In the genomic region with DNA sequence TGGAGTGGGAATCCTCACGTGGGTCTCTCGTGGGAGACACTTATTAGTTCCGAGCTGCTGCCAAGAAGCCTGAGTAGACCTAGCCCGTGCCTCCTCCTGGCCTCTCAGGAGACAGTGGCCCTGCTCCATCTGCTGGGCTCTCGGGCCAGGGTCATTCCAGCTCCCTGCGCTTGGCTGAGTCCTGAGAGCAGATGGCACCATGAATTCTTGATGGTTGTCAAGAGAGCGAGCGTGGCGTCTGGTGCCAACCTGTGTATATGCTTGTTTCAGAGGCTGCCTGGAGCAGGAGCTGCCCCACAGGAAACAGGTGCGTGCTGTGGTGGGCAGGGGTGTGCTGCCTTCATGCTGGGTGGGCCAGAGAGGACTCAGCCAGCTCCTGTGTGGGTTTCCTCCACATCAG, we compare ENCODE assay signal across 14 mouse cellular contexts. TPM values are rescaled to one million over a fixed set of nuclear protein-coding genes. Genes with fewer than 3 reads are reported as not detected.
DNase-seq lines count a peak whose midpoint lies in the region; ATAC-seq and TF ChIP-seq lines count a peak whose summit lies in the region.
"Had no signal": no experiment of that assay in that cellular context is flagged by ENCODE, and none has a peak within 500 bp of the region (broad histone marks: within the 10 kb centered on the region; RNA-seq: fewer than 3 reads in every experiment).

No protein-coding gene starts in this region.

- no peaks in the 10 kb centered on the region for H3K27me3 ChIP-seq in forebrain, embryonic 12.5 days
- no peaks in the 10 kb centered on the region for H3K27me3 ChIP-seq in forebrain, embryonic 11.5 days (ENCODE audit: control insufficient read depth, insufficient read depth, low read length)
- no peaks in the 10 kb centered on the region for H3K27me3 ChIP-seq in thymus, adult 2 months (ENCODE audit: control insufficient read depth, insufficient read depth, low read length)
- H3K27me3 ChIP-seq in forebrain, embryonic 15.5 days = no peaks in the 10 kb centered on the region
- H3K27me3 ChIP-seq: embryonic facial prominence, embryonic 13.5 days; megakaryocyte, embryonic 14.5 days had no signal

- H3K27ac ChIP-seq in forebrain, embryonic 12.5 days = no peak overlapping the region
- H3K27ac ChIP-seq in forebrain, embryonic 11.5 days (ENCODE audit: low read depth, low read length) = no peak overlapping the region
- H3K27ac ChIP-seq in thymus, adult 2 months (ENCODE audit: control insufficient read depth, insufficient read depth, low read length) = no peak overlapping the region
- H3K27ac ChIP-seq in forebrain, embryonic 15.5 days (replicated peaks) = peak overlapping the region; percentile 7; the same call in 1 of the 2 replicates
- H3K27ac ChIP-seq: embryonic facial prominence, embryonic 13.5 days; heart, adult 2 months had no signal

- H3K36me3 ChIP-seq in forebrain, embryonic 12.5 days (replicated peaks) = peaks cover 71% of the 10 kb centered on the region
- H3K36me3 ChIP-seq in forebrain, embryonic 11.5 days (ENCODE audit: control insufficient read depth, insufficient read depth, low read length) = peaks cover 3% of the 10 kb centered on the region; the same call in 1 of the 2 replicates
- no peaks in the 10 kb centered on the region for H3K36me3 ChIP-seq in thymus, adult 2 months (ENCODE audit: control insufficient read depth, insufficient read depth, low read length)
- H3K36me3 ChIP-seq in forebrain, embryonic 15.5 days = peaks cover 32% of the 10 kb centered on the region

- H3K9me3 ChIP-seq in forebrain, embryonic 12.5 days = no peaks in the 10 kb centered on the region
- no peaks in the 10 kb centered on the region for H3K9me3 ChIP-seq in forebrain, embryonic 11.5 days (ENCODE audit: control insufficient read depth, low read length)
- no peaks in the 10 kb centered on the region for H3K9me3 ChIP-seq in forebrain, embryonic 15.5 days
- H3K9me3 ChIP-seq: embryonic facial prominence, embryonic 13.5 days; megakaryocyte, embryonic 14.5 days had no signal

- no peak overlapping the region for H3K4me3 ChIP-seq in forebrain, embryonic 12.5 days (replicated peaks)
- H3K4me3 ChIP-seq in forebrain, embryonic 11.5 days (ENCODE audit: low read depth, low read length) = no peak overlapping the region
- no peak overlapping the region for H3K4me3 ChIP-seq in thymus, adult 2 months (ENCODE audit: control insufficient read depth, insufficient read depth, low read length)
- H3K4me3 ChIP-seq in forebrain, embryonic 15.5 days = no peak overlapping the region
- H3K4me3 ChIP-seq: embryonic facial prominence, embryonic 13.5 days; heart, adult 2 months; megakaryocyte, embryonic 14.5 days had no signal

- 0 out of 2 replicates have a peak overlapping the region, but pooled peaks have one; percentile 7 for H3K9ac ChIP-seq in forebrain, embryonic 12.5 days
- no peak overlapping the region for H3K9ac ChIP-seq in forebrain, embryonic 11.5 days (ENCODE audit: low read length)
- H3K9ac ChIP-seq in forebrain, embryonic 15.5 days (replicated peaks) = no peak overlapping the region
- H3K9ac ChIP-seq: embryonic facial prominence, embryonic 13.5 days had no signal

- DNase-seq in forebrain, embryonic 11.5 days (ENCODE audit: low spot score) = no peak
- peak; percentile 24 for DNase-seq in thymus, adult 2 months
- no peak for DNase-seq in thymus, postnatal 0 days (ENCODE audit: low spot score)
- no peak for DNase-seq in T-cell, adult 2 months (ENCODE audit: low spot score)
- DNase-seq in embryo, embryonic 10.5 days (ENCODE audit: low spot score) = no peak
- no peak for DNase-seq in kidney, postnatal 25 days
- DNase-seq: adrenal gland, postnatal 10 days; heart, adult 2 months; heart, postnatal 36 days had no signal

- H3K4me1 ChIP-seq in forebrain, embryonic 12.5 days = peaks cover 36% of the 10 kb centered on the region
- peaks cover 16% of the 10 kb centered on the region for H3K4me1 ChIP-seq in forebrain, embryonic 11.5 days (replicated peaks; ENCODE audit: control insufficient read depth, insufficient read depth, low read length)
- peaks cover 24% of the 10 kb centered on the region for H3K4me1 ChIP-seq in thymus, adult 2 months (replicated peaks; ENCODE audit: control insufficient read depth, insufficient read depth, low read length)
- H3K4me1 ChIP-seq in forebrain, embryonic 15.5 days = peaks cover 40% of the 10 kb centered on the region
- H3K4me1 ChIP-seq: embryonic facial prominence, embryonic 13.5 days had no signal

- 96% methylated on average over 10 of the region's 10 CpGs for WGBS in forebrain, embryonic 12.5 days
- 94% methylated on average over 10 of the region's 10 CpGs for WGBS in forebrain, embryonic 11.5 days
- 29% methylated on average over 10 of the region's 10 CpGs for WGBS in thymus, adult 2 months
- 78% methylated on average over 10 of the region's 10 CpGs for WGBS in forebrain, embryonic 15.5 days

- no peak overlapping the region for H3K4me2 ChIP-seq in forebrain, embryonic 12.5 days
- no peak overlapping the region for H3K4me2 ChIP-seq in forebrain, embryonic 11.5 days (ENCODE audit: low read depth, low read length, severe bottlenecking)
- H3K4me2 ChIP-seq in forebrain, embryonic 15.5 days (replicated peaks) = no peak overlapping the region
- H3K4me2 ChIP-seq: embryonic facial prominence, embryonic 13.5 days; liver, embryonic 11.5 days had no signal

- no peak for TF ChIP-seq CTCF in thymus, adult 2 months (IDR thresholded peaks at IDR 0.05; ENCODE audit: borderline replicate concordance, control insufficient read depth, extremely low read depth, insufficient read depth, low read length, poor library complexity)

- no peak for ATAC-seq in forebrain, embryonic 12.5 days (ENCODE audit: low FRiP score)
- no peak for ATAC-seq in forebrain, embryonic 11.5 days (replicated peaks; ENCODE audit: low FRiP score)
- ATAC-seq in forebrain, embryonic 15.5 days (replicated peaks) = no peak

- no peak for TF ChIP-seq POLR2A in thymus, adult 2 months (IDR thresholded peaks at IDR 0.05; ENCODE audit: control insufficient read depth, extremely low read depth, insufficient read depth, low read length, poor library complexity)

RNA-seq across cellular contexts. Expression of a gene that starts 12.8 kb away (rescaled TPM):
- 0.22 and 0.31 TPM in 2 replicates for polyA plus RNA-seq in forebrain, embryonic 12.5 days (2016; fragmentation: Nextera tagmentation; extraction: Ambion mirVana)
- 0.29 TPM in 1 of 2 replicates, not detected in the other for polyA plus RNA-seq in forebrain, embryonic 11.5 days (2014; fragmentation: Nextera tagmentation; extraction: Ambion mirVana)
- not detected in 2 replicates for polyA plus RNA-seq in thymus, adult 2 months (2012; rRNA removed)
- polyA plus RNA-seq in thymus, postnatal 0 days (2015; fragmentation: Nextera tagmentation; extraction: Ambion mirVana) = 0.05 and 0.13 TPM in 2 replicates
- polyA plus RNA-seq in forebrain, embryonic 15.5 days (2015; fragmentation: Nextera tagmentation; extraction: Ambion mirVana) = 0.08 and 0.27 TPM in 2 replicates

RNA-seq across cellular contexts. Expression of a gene that starts 25.8 kb away (rescaled TPM):
- polyA plus RNA-seq in forebrain, embryonic 12.5 days (2016; fragmentation: Nextera tagmentation; extraction: Ambion mirVana) = 36.1 and 37.3 TPM in 2 replicates
- polyA plus RNA-seq in forebrain, embryonic 11.5 days (2014; fragmentation: Nextera tagmentation; extraction: Ambion mirVana) = 32.9 and 35.4 TPM in 2 replicates
- polyA plus RNA-seq in thymus, adult 2 months (2012; rRNA removed) = 41.8 and 52.8 TPM in 2 replicates
- 19.9 and 23.7 TPM in 2 replicates for polyA plus RNA-seq in thymus, postnatal 0 days (2015; fragmentation: Nextera tagmentation; extraction: Ambion mirVana)
- 33.4 and 33.8 TPM in 2 replicates for polyA plus RNA-seq in forebrain, embryonic 15.5 days (2015; fragmentation: Nextera tagmentation; extraction: Ambion mirVana)

RNA-seq across cellular contexts. Expression of a gene that starts 25.8 kb away (rescaled TPM):
- 47.3 and 50.0 TPM in 2 replicates for polyA plus RNA-seq in forebrain, embryonic 12.5 days (2016; fragmentation: Nextera tagmentation; extraction: Ambion mirVana)
- polyA plus RNA-seq in forebrain, embryonic 11.5 days (2014; fragmentation: Nextera tagmentation; extraction: Ambion mirVana) = 46.1 and 52.2 TPM in 2 replicates
- 56.2 and 64.4 TPM in 2 replicates for polyA plus RNA-seq in thymus, adult 2 months (2012; rRNA removed)
- 28.0 and 30.2 TPM in 2 replicates for polyA plus RNA-seq in thymus, postnatal 0 days (2015; fragmentation: Nextera tagmentation; extraction: Ambion mirVana)
- 54.0 and 57.5 TPM in 2 replicates for polyA plus RNA-seq in forebrain, embryonic 15.5 days (2015; fragmentation: Nextera tagmentation; extraction: Ambion mirVana)

RNA-seq across cellular contexts. Expression of a gene that starts 26.0 kb away (rescaled TPM):
- polyA plus RNA-seq in forebrain, embryonic 12.5 days (2016; fragmentation: Nextera tagmentation; extraction: Ambion mirVana) = 38.6 and 57.3 TPM in 2 replicates
- polyA plus RNA-seq in forebrain, embryonic 11.5 days (2014; fragmentation: Nextera tagmentation; extraction: Ambion mirVana) = 50.7 and 54.1 TPM in 2 replicates
- 0.05 and 0.67 TPM in 2 replicates for polyA plus RNA-seq in thymus, adult 2 months (2012; rRNA removed)
- polyA plus RNA-seq in thymus, postnatal 0 days (2015; fragmentation: Nextera tagmentation; extraction: Ambion mirVana) = 0.23 and 0.63 TPM in 2 replicates
- polyA plus RNA-seq in forebrain, embryonic 15.5 days (2015; fragmentation: Nextera tagmentation; extraction: Ambion mirVana) = 81.7 and 91.9 TPM in 2 replicates

RNA-seq across cellular contexts. Expression of a gene that starts 42.5 kb away (rescaled TPM):
- polyA plus RNA-seq in forebrain, embryonic 12.5 days (2016; fragmentation: Nextera tagmentation; extraction: Ambion mirVana) = 38.1 and 39.5 TPM in 2 replicates
- polyA plus RNA-seq in forebrain, embryonic 11.5 days (2014; fragmentation: Nextera tagmentation; extraction: Ambion mirVana) = 32.5 and 33.7 TPM in 2 replicates
- polyA plus RNA-seq in thymus, adult 2 months (2012; rRNA removed) = 58.9 and 63.2 TPM in 2 replicates
- polyA plus RNA-seq in thymus, postnatal 0 days (2015; fragmentation: Nextera tagmentation; extraction: Ambion mirVana) = 26.9 and 27.9 TPM in 2 replicates
- polyA plus RNA-seq in forebrain, embryonic 15.5 days (2015; fragmentation: Nextera tagmentation; extraction: Ambion mirVana) = 33.9 and 34.4 TPM in 2 replicates
